Mouse (Mus musculus) ovary, postnatal 10 days (tissue): ENCODE measurements around the gene Myh6.
"Not testable (repeated sequence)": the region's sequence is repeated elsewhere in the genome, so short reads cannot be mapped to it uniquely, and the experiment has no call there.

Experiments
- DNase-seq: peaks from one replicate; pipeline ENCODE4 v3.0.0; 2022; ENCODE audit warnings: low spot score

Myh6 gene

GRCm38 (mm10) chr14:54966320-54966977 is at the start of gene Myh6:
Gene Myh6, minus strand, starts transcription at chr14:54966927.
- DNase-seq: no peak

GRCm38 (mm10) chr14:55015767-55016111 is 49.0 kb upstream of the Myh6 start:
- no peak for DNase-seq

- peak; percentile 95 for DNase-seq
Measured at GRCm38 (mm10) chr14:55014991-55015766, 48.5 kb upstream of the Myh6 start, which contains the start of gene Ngdn. Gene Ngdn, plus strand, starts transcription at chr14:55015454.

- DNase-seq: peak; percentile 55
Measured at GRCm38 (mm10) chr14:55014591-55014990, 47.9 kb upstream of the Myh6 start.

GRCm38 (mm10) chr14:55011116-55011515 is 44.4 kb upstream of the Myh6 start:
- DNase-seq: no peak

- no peak for DNase-seq
Measured at GRCm38 (mm10) chr14:55008417-55008816, 41.7 kb upstream of the Myh6 start.

- DNase-seq: no peak
Measured at GRCm38 (mm10) chr14:55007120-55007908, 40.6 kb upstream of the Myh6 start.

- DNase-seq: no peak
Measured at GRCm38 (mm10) chr14:55006541-55006940, 39.8 kb upstream of the Myh6 start.

- DNase-seq: no peak
Measured at GRCm38 (mm10) chr14:55005967-55006366, 39.2 kb upstream of the Myh6 start.

GRCm38 (mm10) chr14:55005506-55005905 is 38.8 kb upstream of the Myh6 start:
- no peak for DNase-seq

- DNase-seq: no peak
Measured at GRCm38 (mm10) chr14:55003878-55004855, 37.4 kb upstream of the Myh6 start.

- no peak for DNase-seq
Measured at GRCm38 (mm10) chr14:55002687-55003120, 36.0 kb upstream of the Myh6 start.

GRCm38 (mm10) chr14:55001938-55002686 is 35.4 kb upstream of the Myh6 start:
- no peak for DNase-seq

- DNase-seq: no peak
Measured at GRCm38 (mm10) chr14:55001446-55001845, 34.7 kb upstream of the Myh6 start.

- DNase-seq: no peak
Measured at GRCm38 (mm10) chr14:55000814-55001213, 34.1 kb upstream of the Myh6 start.

- not testable (repeated sequence) for DNase-seq
Measured at GRCm38 (mm10) chr14:54999868-55000267, 33.1 kb upstream of the Myh6 start.

GRCm38 (mm10) chr14:54998680-54999079 is 32.0 kb upstream of the Myh6 start:
- DNase-seq: no peak

- no peak for DNase-seq
Measured at GRCm38 (mm10) chr14:54997297-54997696, 30.6 kb upstream of the Myh6 start.

- DNase-seq: no peak
Measured at GRCm38 (mm10) chr14:54996793-54997192, 30.1 kb upstream of the Myh6 start.

GRCm38 (mm10) chr14:54995457-54996138 is 28.9 kb upstream of the Myh6 start:
- no peak for DNase-seq
